In the genomic region with DNA sequence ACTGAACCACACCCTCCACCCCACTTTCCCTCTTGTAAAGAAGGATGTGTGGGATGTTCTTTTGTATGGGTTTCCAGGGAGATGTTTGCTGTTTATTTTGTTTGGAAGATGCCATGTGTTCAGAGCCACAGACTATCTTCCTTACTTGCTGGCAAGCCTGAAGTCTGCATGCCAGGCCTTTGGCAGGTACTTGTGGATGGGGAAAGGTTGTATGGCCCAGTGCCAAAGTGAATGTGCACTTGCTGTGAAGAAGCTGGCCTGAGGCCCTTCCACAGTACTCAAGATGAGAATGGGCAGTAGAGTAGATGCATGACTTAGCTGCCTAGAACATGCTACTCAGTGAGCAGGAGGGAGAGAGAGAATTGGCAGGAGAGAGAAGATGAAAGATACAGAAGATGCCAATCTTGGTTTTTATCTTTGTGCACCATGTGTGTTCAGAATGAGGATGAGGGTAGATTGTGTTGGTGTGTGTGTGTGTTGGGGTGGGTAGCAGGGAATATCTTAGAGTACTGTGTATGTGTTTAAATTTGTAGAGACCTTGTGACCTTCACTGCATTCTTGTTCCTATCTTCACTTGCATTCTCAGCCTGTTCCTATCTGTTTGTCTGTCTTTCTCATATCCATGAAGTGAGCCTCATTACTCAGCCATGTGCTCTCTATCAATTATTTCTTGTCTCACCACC, we compare ENCODE assay signal across 10 mouse cellular contexts. TPM values are rescaled to one million over a fixed set of nuclear protein-coding genes. Genes with fewer than 3 reads are reported as not detected.
DNase-seq lines count a peak whose midpoint lies in the region; ATAC-seq and TF ChIP-seq lines count a peak whose summit lies in the region.
"Had no signal": no experiment of that assay in that cellular context is flagged by ENCODE, and none has a peak within 500 bp of the region (broad histone marks: within the 10 kb centered on the region; RNA-seq: fewer than 3 reads in every experiment).

No protein-coding gene starts in this region.

- no peaks in the 10 kb centered on the region for H3K27me3 ChIP-seq in G1E (ENCODE audit: insufficient read depth, low read length)
- H3K27me3 ChIP-seq in forebrain, embryonic 12.5 days = no peaks in the 10 kb centered on the region
- H3K27me3 ChIP-seq: embryonic facial prominence, embryonic 15.5 days had no signal

- no peak overlapping the region for H3K4me3 ChIP-seq in gastrocnemius, adult 2 months
- H3K4me3 ChIP-seq in G1E (ENCODE audit: low read depth, low read length) = no peak overlapping the region
- no peak overlapping the region for H3K4me3 ChIP-seq in forebrain, embryonic 12.5 days (replicated peaks)
- H3K4me3 ChIP-seq: embryonic facial prominence, embryonic 15.5 days had no signal

- peaks cover 11% of the 10 kb centered on the region for H3K36me3 ChIP-seq in G1E (replicated peaks)
- H3K36me3 ChIP-seq in forebrain, embryonic 12.5 days (replicated peaks) = no peaks in the 10 kb centered on the region
- H3K36me3 ChIP-seq: embryonic facial prominence, embryonic 15.5 days had no signal

- no peak overlapping the region for H3K27ac ChIP-seq in gastrocnemius, adult 2 months
- H3K27ac ChIP-seq in forebrain, embryonic 12.5 days = no peak overlapping the region
- H3K27ac ChIP-seq: embryonic facial prominence, embryonic 15.5 days had no signal

- DNase-seq in gastrocnemius, adult 2 months = peak; percentile 22
- no peak for DNase-seq in gastrocnemius, postnatal 25 days
- DNase-seq in G1E (ENCODE audit: low spot score) = no peak
- DNase-seq in cerebellum, adult 9-11 months = peak; percentile 85
- peak; percentile 3 to 40 for DNase-seq in kidney, postnatal 4 days
- no peak for DNase-seq in thymus, postnatal 0 days (ENCODE audit: low spot score)
- DNase-seq in right cerebral cortex, postnatal 10 days (ENCODE audit: low spot score in 2 of 2) = no peak
- DNase-seq: right cerebral cortex, postnatal 25 days had no signal

- H3K9ac ChIP-seq in forebrain, embryonic 12.5 days = no peak overlapping the region
- H3K9ac ChIP-seq: embryonic facial prominence, embryonic 15.5 days had no signal

- ATAC-seq in G1E (ENCODE audit: extremely low read depth, insufficient number of reproducible peaks, low FRiP score, poor library complexity, severe bottlenecking) = peak; percentile 73
- ATAC-seq in forebrain, embryonic 12.5 days (ENCODE audit: low FRiP score) = no peak

- intact Hi-C loops in gastrocnemius, adult 2 months (cut with DNase I) = no loop called here

- H3K4me1 ChIP-seq in G1E (ENCODE audit: insufficient read depth, low read depth, low read length) = peaks cover 5% of the 10 kb centered on the region; the same call in 1 of the 2 replicates
- no peaks in the 10 kb centered on the region; the same call in 1 of the 2 replicates for H3K4me1 ChIP-seq in forebrain, embryonic 12.5 days
- H3K4me1 ChIP-seq: embryonic facial prominence, embryonic 15.5 days had no signal

- H3K9me3 ChIP-seq in G1E (replicated peaks) = peaks cover 7% of the 10 kb centered on the region
- H3K9me3 ChIP-seq in forebrain, embryonic 12.5 days = no peaks in the 10 kb centered on the region
- H3K9me3 ChIP-seq: embryonic facial prominence, embryonic 15.5 days had no signal

- H3K4me2 ChIP-seq in forebrain, embryonic 12.5 days = no peak overlapping the region
- H3K4me2 ChIP-seq: embryonic facial prominence, embryonic 15.5 days had no signal

- TF ChIP-seq CTCF in gastrocnemius, adult 2 months (IDR thresholded peaks at IDR 0.05) = no peak
- TF ChIP-seq CTCF in G1E (IDR thresholded peaks at IDR 0.05; ENCODE audit: low read depth, low read length) = no peak

RNA-seq across cellular contexts. Expression of a gene that starts 48.5 kb away (rescaled TPM):
- total RNA-seq in gastrocnemius, adult 2 months (2021) = 10 to 100 TPM in 1 of 2 experiments, 1 to 10 TPM in 1; 9.7 to 12.5 TPM
- total RNA-seq in gastrocnemius, postnatal 25 days (2021) = 10 to 100 TPM in 1 of 2 experiments, 1 to 10 TPM in 1; 8.7 to 10.3 TPM
- total RNA-seq in G1E (2014; fragmentation: Nextera tagmentation) = 141 and 160 TPM in 2 replicates
- 38.1 and 45.3 TPM in 2 replicates for total RNA-seq in G1E (2017)
- polyA plus RNA-seq in G1E (2012) = 6.2 and 6.5 TPM in 2 replicates
- polyA plus RNA-seq in thymus, postnatal 0 days (2015; fragmentation: Nextera tagmentation; extraction: Ambion mirVana) = 42.5 and 46.1 TPM in 2 replicates
- 68.8 and 70.1 TPM in 2 replicates for polyA plus RNA-seq in forebrain, embryonic 12.5 days (2016; fragmentation: Nextera tagmentation; extraction: Ambion mirVana)

Comparison
In these comparisons a context has a peak if more than half of its experiments do, and no peak if none do; other contexts are left out.
1. DNase-seq: peak in gastrocnemius, adult 2 months (single experiment), cerebellum, adult 9-11 months (single experiment) and kidney, postnatal 4 days (2 of 2); none in gastrocnemius, postnatal 25 days (single experiment), G1E (single experiment), thymus, postnatal 0 days (single experiment) and right cerebral cortex, postnatal 10 days (0 of 2).